Mouse (Mus musculus) monocyte, adult 2 months (primary cell): ENCODE measurements around the gene Cd3e.

ENCODE experiments used
- DNase-seq, 2 experiments: peaks; one replicate each; pipeline ENCODE4 v3.0.0; 2022; ENCODE audit warnings: low spot score in 2 of 2, low read depth in 1 of 2

Cd3e gene

DNA sequence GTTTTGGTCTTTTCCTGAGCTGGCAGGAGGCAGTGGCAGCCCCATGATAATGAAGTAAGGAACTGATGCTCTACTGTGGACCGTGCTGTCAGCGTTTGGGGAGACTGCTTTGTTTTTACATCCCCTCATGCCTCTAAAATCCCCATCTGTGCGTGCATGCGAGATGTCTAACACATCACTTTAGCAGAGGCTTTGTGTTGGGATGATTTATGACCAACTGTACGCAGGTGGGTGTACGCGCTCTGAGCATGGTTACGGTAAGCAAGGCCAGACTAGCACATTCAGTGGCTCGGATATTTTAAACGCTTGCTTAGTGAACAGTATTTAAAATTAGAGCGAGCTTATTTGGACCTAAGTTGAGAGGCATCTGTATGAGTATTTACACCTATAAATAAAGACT, 8.6 kb upstream of the Cd3e start:
- no peak for DNase-seq

DNA sequence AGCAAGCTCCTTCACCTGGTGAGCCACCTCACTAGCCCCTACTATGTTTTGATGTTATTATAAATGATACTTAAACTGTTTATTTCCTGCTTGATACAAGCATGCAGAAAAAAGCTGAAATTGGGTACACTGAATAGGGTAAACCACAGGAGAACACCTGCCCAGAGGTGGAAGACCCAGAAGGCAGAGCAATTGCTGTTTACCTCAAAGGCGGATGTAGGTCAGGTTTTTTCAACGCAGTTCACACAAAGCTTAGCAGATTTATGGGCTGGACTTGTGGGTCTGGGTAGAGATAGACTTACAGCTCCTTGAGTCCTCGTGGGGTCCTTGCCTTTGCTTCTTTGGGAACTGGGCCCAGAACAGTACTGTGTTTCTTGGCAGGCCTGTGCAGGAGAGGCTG, 6.4 kb upstream of the Cd3e start:
- DNase-seq, result no peak

DNA sequence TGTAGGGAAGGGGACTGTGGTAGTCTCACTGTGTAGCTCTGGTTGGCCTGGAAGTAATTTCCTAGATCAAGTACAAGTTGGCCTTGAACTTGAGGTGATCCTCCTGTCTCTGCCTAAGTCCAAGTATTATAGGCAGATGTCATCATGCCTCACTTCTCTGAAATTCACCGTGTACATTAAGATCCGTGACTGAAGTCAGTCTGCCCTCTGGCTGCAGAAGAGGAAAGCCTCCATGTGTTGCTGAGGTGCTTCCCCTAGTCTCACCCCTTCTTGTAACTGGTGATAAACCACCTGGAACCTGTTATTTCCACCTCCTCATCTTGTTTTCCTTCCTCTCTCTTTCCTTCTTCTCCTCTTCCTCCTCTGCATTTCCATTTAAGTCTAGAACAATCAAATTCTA, 5.5 kb upstream of the Cd3e start:
- no peak for DNase-seq

DNA sequence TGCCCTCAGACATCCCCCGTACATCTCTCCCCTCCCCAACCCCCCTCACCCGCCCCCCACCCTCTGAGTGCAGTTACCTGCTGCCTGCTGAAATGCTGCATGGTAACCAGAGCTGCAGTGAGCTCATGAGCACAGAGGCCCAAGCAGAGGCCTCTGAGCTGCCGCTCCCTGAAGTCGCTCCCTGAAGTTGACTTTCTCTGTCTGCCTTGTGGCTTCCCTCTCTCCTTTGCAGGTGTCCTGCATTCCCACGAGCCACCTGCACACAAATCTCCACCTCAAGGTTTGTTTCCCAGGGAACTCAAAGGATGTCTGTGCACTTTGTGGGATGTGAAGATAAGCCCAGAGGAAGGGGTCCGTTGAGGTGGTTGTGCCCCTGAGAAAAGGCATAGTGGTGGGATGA, 1.9 kb upstream of the Cd3e start:
- DNase-seq, result no peak

DNA sequence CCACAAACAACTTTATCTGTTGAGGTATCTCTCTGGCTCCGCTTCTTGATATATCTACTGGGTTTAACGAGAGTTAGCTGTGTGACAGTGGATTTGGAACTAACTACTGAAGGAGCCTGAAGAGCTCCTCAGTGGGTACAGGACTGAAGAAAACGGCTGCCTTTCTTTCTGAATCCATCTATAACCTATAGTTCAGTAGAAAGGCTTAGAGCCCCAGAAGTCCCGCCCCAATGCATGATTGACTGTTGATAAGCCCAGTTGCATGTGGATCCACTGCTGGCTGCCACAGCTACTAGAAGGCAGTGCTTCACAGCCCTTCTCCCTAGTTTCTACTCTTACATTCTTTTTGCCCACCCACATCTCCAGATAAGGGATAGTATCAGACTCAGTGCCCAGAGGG, 1.0 kb upstream of the Cd3e start:
- DNase-seq, result no peak

DNA sequence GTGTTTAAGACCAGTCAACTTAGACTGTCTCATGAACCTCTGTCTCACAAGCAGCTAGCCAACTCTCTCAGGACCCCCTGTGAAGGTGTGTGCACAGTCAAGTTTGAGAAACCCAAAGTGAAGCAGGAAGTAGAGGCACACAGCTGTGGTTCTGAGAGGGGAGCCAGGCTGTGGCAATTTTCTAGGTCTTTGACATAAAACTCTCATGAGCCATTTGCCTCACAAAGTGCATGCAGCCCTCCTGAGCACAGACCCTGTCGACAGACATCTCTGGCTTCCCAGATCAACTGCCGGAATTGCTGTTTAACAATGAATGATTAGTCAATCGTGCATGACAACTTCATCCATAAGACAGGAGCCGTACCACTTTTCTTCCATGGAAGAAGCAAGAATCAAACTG, 1.1 kb downstream of the Cd3e start:
- no peak for DNase-seq

DNA sequence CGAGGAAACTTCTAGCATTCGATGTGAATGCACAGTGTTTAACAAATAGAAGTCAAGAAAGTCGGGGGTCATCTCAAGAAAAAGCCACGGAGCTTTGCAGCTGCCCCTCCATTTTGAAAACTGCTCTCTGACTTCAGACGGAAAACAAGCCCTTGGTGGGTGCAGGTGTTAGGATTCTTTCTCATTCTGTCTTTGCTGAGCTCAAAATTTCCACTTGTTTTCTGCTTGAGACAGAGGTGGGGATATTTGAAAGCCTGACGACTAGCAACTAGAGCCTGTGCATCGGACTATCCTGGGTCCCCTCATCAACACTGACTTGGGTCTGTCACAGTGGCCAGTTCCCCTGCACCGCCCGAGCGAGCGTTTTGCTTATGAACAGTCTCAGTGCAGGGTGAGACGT, 2.0 kb downstream of the Cd3e start:
- no peak for DNase-seq

DNA sequence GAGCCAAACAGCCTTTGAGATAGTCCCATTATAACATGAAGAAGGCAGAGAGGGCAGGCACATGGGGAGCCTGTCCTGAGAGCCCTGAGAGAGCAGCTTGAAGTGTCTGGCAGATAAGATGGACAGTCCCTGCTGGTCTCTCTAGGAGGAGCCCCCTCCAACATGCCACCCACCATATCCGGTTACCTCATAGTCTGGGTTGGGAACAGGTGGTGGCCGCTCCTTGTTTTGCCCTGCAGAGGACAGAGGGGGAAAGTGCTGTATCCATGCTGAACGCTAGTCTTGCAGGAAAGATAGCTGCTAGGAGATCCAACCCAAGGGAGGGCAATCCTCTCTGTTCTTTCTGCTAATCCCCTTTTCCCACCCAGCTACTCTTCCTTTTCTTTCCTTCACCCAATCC, 9.2 kb downstream of the Cd3e start:
- DNase-seq, result no peak

DNA sequence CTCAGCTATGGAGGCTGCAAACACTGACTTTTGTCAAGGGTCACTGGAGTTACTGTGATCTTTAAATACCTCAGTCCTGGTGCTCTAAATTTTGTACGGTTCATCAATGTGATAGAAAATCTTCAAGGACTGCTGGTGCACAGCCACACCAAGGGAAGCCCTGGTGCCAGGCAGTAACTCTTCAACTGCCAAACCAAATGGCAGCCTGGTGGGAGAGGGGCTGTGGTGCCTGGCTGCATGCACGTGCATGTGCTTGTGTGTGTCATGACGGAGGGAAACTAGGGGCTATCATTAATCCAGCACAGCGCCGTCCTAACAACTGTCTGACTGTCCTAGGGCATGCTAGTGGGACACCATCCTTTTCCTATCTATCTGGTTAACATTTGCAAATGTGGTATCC, 9.7 kb downstream of the Cd3e start:
- DNase-seq, result no peak

DNA sequence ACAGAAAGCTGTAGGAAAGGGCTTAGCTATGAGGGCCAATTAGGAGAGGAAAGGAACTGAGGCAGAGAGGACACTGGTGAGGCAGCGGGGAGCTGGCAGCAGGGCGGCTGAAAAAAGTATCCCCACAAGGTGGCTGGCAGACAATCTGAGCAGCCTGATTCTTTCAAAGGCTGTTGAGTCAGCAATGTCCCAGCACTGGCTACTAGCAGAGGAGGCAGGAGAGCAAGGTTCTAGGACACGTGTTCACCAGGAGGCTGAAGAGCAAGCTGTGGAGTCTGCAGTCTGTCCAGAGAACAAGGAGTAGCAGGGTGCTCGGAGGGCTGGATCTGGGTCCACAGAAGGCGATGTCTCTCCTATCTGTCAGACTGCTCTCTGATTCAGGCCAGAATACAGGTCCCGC, 10.3 kb downstream of the Cd3e start:
- DNase-seq, result no peak

DNA sequence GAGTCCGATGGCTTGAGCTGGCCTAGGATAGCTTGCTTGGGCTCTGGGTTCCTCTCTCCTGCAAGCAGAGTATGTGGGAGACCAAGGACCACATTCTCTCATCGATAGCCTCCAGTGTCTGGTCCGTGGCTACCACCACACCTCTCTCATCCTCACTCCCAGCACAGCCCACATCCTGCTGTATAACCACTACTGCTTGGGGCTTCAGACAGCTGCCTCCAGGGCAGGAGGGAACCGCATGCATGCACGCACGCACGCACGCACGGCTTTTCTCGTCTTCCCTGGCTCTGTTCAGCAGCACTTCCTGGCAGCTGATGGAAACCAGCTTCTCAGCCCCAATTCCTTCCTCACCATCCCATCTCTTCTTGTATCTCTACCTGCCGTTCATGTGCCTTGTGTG, 11.3 kb downstream of the Cd3e start:
- no peak for DNase-seq

DNA sequence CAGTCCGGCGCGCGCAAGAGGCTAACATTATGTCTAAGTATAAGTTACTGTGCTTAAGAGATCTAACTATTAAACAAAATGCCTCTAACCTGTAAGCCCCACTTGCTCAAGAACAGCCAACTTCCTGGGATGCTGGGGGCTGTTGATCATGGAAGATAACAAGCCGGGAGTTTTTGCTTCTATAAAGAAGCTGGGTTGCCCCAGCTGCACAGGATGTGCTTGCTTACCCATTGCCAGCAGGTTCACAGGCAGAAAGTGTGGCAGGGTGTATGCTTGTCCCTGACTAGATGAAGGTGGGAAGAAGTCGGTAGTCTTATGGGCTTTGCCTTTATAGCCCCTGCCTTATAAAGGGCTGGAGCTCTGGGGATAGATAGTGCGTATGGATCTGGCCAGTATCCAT, 12.8 kb downstream of the Cd3e start:
- DNase-seq, result no peak

DNA sequence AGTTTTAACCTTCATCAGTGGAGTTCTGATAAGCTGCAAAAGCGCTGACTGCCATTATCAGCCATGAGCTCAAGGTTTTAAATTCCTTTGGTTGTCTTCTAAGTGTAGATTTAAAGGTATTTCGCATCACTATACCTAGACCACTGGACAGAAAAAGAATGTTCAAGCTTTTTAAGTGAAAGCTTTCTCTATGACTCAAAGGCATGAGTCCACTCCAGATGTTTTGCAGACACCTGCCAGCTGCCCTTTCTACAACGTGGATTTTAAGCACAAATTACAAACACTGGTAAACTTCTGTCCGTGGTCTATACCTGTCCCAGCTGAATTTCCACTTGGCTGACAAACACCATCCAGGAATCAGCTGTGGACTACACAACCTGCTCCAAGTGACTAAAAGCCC, 14.5 kb downstream of the Cd3e start:
- no peak for DNase-seq

DNA sequence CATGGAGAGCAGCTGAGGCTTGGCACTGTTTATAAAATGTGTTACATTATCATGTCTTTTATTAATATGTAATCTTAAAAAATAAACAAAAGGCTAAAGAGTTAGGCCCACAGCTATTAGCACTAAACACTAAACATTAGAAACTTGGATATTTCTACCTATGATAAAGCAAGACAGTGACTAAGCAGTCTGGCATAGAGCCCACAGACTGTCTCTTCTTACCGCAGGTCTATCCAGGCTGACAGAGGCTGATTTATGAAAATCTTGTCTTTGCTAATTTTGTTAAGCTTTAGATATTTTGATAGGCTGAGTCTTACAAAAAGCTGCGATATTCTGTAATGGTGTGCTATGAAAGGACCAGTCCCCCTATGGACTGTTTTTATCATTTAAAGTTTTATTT, 16.2 kb downstream of the Cd3e start:
- no peak for DNase-seq

DNA sequence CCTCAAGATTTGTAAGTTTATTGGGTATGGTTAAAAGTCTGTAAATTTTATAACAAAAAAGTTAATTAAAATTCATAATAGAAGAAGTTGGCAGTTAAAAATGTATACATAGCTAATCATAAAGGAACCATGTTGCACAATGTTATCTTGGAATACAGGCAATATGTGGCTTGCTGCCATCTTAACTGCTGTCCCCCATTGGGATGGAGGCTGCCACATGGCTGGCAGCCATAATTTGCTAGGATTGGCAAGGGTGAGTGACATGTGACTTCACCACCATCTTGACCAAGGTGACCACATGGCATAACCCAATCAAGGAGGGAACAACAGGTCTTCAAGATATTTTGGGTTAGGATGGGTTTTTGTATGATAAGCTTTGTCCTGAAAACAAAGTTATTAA, 17.2 kb downstream of the Cd3e start:
- DNase-seq, result no peak

DNA sequence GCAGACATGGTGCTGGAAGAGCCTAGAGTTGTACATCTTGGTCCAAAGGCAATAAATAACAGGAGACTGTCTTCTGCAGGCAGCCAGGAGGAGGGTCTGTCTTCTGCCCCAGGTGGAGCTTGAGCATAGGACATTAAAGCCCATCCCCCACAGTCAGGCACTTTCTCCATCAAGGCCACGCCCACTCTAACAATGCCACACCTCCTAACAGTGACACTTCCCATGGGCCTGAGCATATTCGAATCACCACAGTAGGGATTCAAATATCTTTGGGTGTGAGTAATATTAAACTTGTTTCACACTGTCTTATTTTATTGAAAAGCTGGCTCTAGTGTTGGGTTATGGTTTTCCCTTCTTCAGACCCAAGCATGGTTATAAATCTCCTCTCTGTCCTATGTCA, 17.6 kb downstream of the Cd3e start:
- no peak for DNase-seq

DNA sequence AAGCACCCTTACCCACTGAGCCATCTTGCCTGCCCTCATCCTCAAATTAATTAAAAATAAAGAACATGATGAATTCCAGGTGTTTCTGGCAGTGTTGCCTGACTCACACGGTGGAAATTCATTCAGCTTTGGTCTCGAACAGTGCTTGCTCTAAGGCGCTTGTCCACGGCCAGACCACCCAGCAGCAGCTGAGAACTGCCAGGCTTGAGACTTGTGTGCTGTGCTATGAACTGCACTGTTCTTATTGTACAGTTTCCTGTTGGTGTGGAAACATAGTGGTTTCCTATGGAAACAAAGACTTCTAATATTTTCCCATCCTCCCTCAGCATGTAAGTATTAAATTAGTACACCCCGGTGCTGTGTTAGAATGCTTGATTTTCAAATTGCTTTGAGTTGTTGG, 22.5 kb downstream of the Cd3e start:
- no peak for DNase-seq

DNA sequence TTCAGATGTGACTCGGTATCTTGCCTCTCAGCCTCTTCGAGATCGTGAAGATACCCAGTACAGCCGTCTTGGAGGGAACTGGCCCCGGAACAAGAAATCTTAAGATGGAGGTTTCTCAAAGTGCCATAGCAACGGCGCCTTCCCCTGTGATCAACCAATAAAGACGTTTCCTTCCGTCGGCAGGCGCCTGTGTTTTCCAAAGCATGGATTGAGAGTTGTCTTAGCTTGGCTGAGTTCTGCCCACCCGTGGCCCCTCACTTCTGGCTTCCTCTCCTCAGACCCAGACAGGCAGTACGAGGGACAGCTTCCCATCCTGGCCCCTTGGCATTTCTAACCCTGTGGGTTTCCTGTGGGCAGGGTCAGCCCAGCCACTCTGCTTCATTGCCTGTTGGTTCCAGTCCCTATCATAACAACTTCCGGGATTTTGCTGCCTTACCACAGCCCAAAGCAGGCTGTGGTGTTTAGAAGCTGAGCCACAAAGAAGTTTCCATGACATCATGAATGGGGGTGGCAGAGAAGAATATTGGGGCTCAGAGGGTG, 23.1 kb downstream of the Cd3e start:
- peak; percentile 63 to 75 for DNase-seq

DNA sequence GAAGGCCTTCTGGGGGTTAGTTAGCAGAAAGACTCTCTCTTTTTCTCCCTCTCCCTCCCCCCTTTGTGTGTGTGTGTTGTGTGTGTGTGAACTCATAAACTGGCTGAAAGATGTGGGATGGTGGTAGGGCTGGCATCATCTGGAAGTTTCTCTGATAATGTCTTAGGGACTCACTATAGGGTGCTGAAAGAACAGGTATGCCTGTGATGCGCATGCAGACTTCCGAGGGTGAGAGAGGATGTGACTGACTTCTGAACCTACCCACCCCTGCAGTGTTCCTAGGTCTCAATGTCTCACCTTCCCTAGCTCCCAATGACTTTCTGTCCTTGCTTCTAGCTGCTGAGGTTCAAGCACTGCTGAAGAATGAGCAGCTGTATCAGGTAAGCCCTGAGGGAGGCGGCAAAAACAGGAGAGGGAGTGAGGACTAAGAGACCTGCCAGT, 23.7 kb downstream of the Cd3e start:
- no peak for DNase-seq

DNA sequence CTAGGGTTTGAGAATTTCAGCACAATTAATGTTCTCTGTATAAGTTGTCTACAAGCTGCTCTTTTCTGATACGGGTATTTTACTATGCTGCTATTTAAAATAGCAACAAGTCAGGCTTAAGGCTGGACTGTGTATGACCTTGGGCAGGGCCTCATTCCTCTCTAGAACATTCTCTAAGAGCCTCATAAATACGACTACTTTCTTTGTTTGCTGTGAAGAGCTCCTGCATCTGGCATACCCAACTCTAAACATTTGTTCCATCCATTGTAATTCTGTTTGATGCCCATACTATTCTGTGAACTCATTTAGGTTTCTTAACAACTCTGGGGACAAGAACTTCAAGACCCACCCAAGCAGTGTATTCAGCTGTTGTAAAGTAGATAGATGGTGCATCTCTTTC, 26.4 kb downstream of the Cd3e start:
- no peak for DNase-seq

DNA sequence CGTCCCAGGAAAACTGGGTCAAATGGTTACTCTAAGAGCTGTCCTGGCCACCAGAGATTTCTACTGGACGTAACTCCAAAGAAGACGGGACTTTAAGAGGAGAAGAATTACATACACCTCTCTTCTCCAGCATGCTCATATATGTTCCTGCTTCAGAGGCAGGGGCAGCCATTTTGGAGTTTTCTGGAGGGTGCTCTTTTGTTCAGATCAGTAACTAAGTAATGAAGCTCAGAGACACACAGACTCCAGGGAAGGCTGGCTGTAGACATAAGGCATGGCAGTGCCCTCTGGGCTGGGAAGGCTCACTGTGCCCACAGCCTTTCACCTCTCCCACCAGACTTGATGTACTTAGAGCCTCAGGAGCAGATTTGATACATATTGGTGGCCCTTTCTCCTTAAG, 26.9 kb downstream of the Cd3e start:
- no peak for DNase-seq

DNA sequence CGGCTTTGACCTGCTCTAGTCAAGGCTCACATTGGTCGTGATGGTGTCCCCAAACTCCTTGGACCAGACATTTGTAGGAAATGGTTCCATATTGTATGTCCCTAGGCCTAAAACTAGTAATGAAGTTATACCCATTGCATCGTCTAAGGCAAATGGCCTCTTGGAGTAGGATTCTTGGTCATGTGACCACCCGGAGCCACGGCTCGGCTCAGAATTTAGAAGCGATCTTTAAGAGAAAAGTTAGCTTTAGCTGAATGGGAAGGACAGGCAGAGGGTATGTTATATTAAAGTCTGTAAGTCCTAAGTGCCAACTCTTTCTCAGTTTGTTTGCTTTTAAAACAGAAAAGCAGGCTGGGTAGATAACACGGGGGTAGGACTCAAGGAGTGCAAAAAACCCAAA, 27.3 kb downstream of the Cd3e start:
- no peak for DNase-seq

DNA sequence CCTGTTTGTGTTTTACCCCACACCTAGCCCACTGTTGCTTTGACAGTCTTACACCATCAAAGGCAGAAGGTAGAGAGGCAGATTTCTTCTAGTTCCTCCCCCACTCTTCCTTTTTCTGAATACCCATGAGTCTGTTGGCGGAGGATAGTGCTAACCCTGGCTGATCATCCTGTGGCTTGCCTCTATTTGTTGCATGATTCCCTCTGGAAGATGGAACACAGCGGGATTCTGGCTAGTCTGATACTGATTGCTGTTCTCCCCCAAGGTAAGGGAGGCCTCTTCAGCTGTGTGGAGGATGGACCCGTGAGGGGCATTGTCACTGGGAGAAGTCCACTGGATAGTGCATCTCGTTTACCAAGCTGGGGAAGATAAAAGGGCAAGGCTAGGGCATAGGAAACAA, 27.8 kb downstream of the Cd3e start, which contains the start of gene Cd3d:
TSS of gene Cd3d (plus strand) at position 111 of the 400 bp plus-strand sequence.
- no peak for DNase-seq

DNA sequence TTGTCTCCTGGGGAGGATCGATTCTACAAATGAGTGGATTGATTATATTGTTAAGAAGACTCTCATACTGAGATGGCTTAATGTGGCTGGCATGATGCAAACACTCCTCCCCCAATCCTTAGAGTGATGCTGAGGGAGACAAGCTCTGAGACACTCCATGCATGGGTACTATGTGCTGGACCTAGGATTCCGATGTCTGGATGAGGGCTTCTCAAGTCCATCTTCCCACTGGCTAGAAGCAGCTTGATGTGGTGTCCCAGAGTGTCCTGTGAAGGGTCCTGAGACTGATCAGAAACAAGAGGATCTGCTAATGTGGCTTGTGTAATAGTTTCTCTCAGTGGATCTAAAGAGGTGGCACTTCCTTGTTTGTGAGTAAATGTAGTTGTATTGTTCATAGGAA, 28.3 kb downstream of the Cd3e start:
- no peak for DNase-seq
